Mouse (Mus musculus) lung, embryonic 14.5 days (tissue): ENCODE measurements at regions not wholly inside any gene's neighbourhood (a gene's known extent, or its start where the extent isn't known, plus 50 kb on each side); places are given as distances from the start of the nearest gene placed in this dataset.

Experiments used
- ATAC-seq: fragments of 200-750 bp; cut with Nextera tagmentation; 2 replicates; pipeline ENCODE4 v1.8.0; 2017; ENCODE audit warnings: mild to moderate bottlenecking, moderate TSS enrichment, moderate library complexity; ENCODE audit not compliant: insufficient read depth
- DNase-seq: peaks from one replicate; pipeline ENCODE4 v3.0.0-alpha.2; 2015
- H3K27ac ChIP-seq: fragments of 300-500 bp; sonication (generic); 2 replicates; pipeline ENCODE4 v1.5.1; 2014; ENCODE audit warnings: low read depth, mild to moderate bottlenecking, moderate library complexity
- H3K27me3 ChIP-seq: fragments of 300-500 bp; sonication (generic); 2 replicates; pipeline ENCODE4 v1.6.1; 2014; ENCODE audit warnings: low read length, control low read depth; ENCODE audit not compliant: insufficient read depth
- H3K36me3 ChIP-seq: fragments of 300-500 bp; sonication (generic); 2 replicates; pipeline ENCODE4 v1.6.1; 2014; ENCODE audit warnings: control low read depth; ENCODE audit not compliant: insufficient read depth
- H3K4me1 ChIP-seq: fragments of 300-500 bp; sonication (generic); 2 replicates; pipeline ENCODE4 v1.6.1; 2014; ENCODE audit warnings: antibody characterized with exemption, control low read depth; ENCODE audit not compliant: insufficient read depth
- H3K4me2 ChIP-seq: fragments of 300-500 bp; sonication (generic); 2 replicates; pipeline ENCODE4 v1.6.1; 2014; ENCODE audit warnings: mild to moderate bottlenecking
- H3K4me3 ChIP-seq: fragments of 300-500 bp; sonication (generic); 2 replicates; pipeline ENCODE4 v1.5.1; 2014; ENCODE audit warnings: low read depth, low read length
- H3K9ac ChIP-seq: fragments of 300-500 bp; sonication (generic); 2 replicates; pipeline ENCODE4 v1.6.1; 2014
- H3K9me3 ChIP-seq: fragments of 300-500 bp; sonication (generic); 2 replicates; pipeline ENCODE4 v1.6.1; 2016; ENCODE audit warnings: low read depth, low read length, control low read depth
- CTCF ChIP-seq: IDR thresholded peaks from 2 replicates; pipeline ENCODE4 v1.5.1; 2016; ENCODE audit warnings: antibody characterized with exemption, low read depth
- WGBS: fragments of 180-500 bp; shearing (Covaris S2); extraction: QIAGEN DNeasy Blood & Tissue Kit; methylation state at CpG from one replicate; pipeline ENCODE4 v1.1.7; 2014; 5-methylcytosine and 5-hydroxymethylcytosine counted together

DNA sequence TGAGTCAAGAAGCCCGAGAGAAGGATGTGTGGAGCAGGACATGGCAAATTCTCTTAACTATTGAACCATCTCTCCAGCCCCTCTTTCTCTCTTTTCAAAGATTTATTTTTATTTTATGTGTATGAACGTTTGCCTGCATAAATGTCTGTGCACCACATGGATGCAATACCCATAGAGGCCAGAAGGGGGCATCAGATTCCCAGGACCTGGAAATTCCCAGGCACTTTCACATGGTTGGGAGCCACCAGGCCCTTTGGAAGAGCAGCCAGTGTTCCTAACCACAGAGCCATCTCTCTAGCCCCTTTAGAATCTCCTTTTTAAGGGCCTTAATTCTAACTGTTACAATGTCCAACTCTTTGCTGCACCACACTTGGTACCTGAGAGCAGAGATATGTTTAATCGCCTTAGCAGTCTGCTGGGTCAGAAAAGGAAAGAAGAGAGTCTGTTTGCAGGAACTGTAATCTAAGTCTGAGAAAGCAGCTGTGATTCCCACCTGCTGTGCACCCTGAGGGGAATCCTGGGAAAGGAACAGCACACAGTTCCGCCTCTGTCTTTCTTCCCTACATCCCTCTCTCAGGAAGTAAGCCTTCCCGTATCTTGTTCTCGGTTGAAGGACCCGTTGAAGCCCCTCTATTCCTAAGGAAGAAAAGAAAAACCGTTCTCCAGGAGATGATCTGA lies 186.8 kb downstream of the Katnal1 start:
- H3K9me3 ChIP-seq: no peaks in the 10 kb centered on the region
- H3K36me3 ChIP-seq: no peaks in the 10 kb centered on the region
- peak overlapping the region; percentile 66; the same call in 1 of the 2 replicates for H3K27ac ChIP-seq
- H3K9ac ChIP-seq: no peak overlapping the region
- no peak for DNase-seq
- no peak overlapping the region for H3K4me2 ChIP-seq
- TF ChIP-seq CTCF: peak; percentile 45
- H3K4me1 ChIP-seq: peaks cover 9% of the 10 kb centered on the region
- no peak for ATAC-seq
- H3K27me3 ChIP-seq: no peaks in the 10 kb centered on the region
- H3K4me3 ChIP-seq: no peak overlapping the region
- 86% methylated on average over 8 of the region's 8 CpGs for WGBS

DNA sequence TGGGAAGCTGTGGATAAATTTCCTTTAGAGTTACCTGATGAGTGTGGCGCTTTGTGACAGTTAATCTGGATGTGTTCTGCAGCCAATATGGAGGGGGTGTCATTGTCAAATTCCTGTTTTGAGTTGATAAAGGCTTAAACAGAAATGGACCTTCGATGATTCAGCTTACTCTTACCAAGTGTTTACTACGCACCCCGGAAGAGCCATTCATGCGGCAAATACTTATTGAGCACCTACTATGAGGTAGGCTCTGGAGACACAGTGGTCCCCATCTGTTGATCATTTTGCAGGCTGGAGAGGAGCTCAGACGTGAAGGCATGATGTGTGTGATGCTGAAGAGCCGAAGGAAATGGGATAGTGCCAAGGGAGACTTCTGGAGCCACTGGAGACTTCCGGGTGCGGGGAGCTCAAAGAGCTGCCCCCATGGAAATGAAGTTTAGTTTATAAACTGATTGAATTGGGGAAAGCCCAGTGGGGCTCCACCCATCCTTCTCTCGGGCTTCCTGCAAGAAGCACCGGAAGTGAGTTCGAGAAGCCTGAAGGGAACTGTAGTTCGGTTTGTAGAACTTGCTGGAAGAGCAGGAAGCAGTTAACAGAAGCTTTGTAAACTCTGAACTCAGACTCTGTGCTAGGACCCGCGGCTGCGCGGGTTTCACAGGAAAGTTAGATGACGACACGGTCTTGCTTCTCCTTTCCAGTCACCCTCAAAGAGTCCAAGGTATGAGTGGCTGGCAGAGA lies 187.7 kb downstream of the Katnal1 start:
- Histone ChIP-seq H3K27ac (peak overlapping the region; percentile 66), H3K4me1 (peaks cover 9% of the 10 kb centered on the region), H3K9me3 (no peaks in the 10 kb centered on the region), H3K9ac (no peak overlapping the region), H3K27me3 (no peaks in the 10 kb centered on the region), H3K36me3 (no peaks in the 10 kb centered on the region), H3K4me3 (no peak overlapping the region), H3K4me2 (0 out of 2 replicates have a peak overlapping the region, but pooled peaks have one; percentile 7)
- WGBS: 68% methylated on average over 19 of the region's 19 CpGs
- TF ChIP-seq CTCF: no peak
- DNase-seq: peak; percentile 48
- 0 out of 2 replicates have a peak, but pooled peaks have one; percentile 4 for ATAC-seq

DNA sequence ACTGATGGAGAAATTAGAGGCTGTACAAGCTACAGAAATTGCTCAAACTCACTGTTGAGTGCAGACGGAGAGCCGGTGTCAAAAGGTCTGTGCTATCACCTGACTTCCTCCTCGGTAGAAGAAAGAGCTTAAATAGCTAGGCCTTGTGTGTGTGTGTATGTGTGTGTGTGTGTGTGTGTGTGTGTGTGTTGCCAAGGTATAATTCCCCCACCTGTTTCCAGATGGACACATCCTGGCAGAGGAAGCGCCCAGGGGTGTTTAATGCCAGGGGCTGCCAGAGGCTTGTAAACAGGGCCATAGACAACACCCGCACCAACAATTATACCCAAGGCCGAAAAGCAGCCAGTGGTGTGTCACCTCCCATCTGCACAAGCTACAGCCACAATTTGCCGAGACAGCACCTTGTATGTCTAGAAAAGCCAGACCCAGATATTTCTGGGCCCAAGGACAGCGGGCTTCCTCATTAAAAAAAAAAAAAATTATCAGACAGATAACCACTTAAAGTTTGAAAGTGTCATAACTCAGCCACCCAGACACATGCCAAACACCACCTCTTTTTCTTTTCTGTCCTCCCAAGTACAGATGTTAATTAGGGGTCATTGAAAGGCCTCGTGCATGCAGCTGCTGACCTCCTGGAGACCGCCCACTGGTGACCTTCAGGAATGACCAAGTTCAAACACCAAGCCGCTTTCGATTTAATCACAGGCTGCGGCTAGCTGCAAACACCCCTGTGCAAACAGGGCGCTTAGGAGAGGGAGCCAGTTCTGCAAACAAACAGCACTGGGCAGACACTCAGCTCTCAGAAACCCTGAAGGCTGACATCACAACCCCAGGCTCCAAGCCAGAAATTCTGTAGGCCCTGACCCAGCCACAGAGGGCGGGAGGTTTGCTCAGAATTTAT lies 188.0 kb upstream of the Ubl3 start:
- Histone ChIP-seq H3K9ac (no peak overlapping the region), H3K27ac (peak overlapping the region; percentile 69), H3K4me3 (no peak overlapping the region), H3K36me3 (no peaks in the 10 kb centered on the region), H3K4me2 (0 out of 2 replicates have a peak overlapping the region, but pooled peaks have one; percentile 7), H3K4me1 (peaks cover 9% of the 10 kb centered on the region), H3K9me3 (no peaks in the 10 kb centered on the region), H3K27me3 (no peaks in the 10 kb centered on the region)
- peak; percentile 85 for DNase-seq
- peak; percentile 76 for ATAC-seq
- no peak for TF ChIP-seq CTCF
- 29% methylated on average over 15 of the region's 15 CpGs for WGBS

DNA sequence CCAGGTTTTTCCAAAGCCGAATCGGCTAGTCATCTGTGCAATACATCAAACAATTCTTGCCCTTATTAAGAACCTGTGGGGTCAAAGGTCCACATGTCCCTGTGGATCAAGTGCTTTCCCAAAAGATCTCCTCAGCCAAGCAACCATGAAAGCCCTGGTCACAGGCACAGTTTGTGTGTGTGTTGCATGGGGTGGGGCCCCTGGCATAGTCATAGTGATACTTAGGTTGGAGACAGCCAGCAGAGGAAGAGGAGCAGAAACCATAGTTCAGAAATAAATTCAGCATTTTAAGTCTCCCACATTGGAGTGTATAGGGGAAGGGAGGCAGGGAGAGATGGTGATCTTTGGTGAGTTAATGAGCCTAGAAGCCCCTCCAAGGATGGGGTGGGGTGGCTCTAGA lies 187.1 kb upstream of the Ubl3 start:
- H3K27ac ChIP-seq: no peak overlapping the region

DNA sequence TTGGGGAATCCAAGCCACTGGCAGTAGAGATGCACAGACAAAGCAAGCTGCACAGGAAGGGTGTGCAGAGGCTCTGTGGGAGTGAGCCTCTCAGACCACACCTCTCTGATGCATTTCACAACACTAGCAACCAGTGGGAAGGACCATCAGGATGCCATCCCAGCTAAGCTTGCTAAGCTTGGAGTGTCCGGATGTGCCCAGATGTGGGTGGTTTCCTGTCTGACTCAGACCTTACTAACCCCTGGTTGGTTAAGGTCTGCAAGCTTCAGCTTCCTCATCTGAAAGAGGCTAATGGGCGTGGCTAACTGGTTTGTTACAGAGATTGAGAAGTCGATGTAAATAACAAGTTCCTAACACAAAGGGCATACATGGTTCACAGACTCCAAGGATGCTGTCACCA lies 186.6 kb upstream of the Ubl3 start:
- WGBS: 59% methylated on average over 3 of the region's 3 CpGs
- no peak overlapping the region for H3K4me2 ChIP-seq
- H3K4me1 ChIP-seq: peaks cover 9% of the 10 kb centered on the region
- DNase-seq (peak; percentile 58), ATAC-seq (peak; percentile 35; the same call in 1 of the 2 replicates)
- no peak overlapping the region for H3K9ac ChIP-seq
- no peak overlapping the region for H3K27ac ChIP-seq
- H3K36me3 ChIP-seq: no peaks in the 10 kb centered on the region
- no peak overlapping the region for H3K4me3 ChIP-seq
- no peak for TF ChIP-seq CTCF
- no peaks in the 10 kb centered on the region for H3K27me3 ChIP-seq
- no peaks in the 10 kb centered on the region for H3K9me3 ChIP-seq

More for the DNA sequence above, 187.1 kb upstream of the Ubl3 start:
- DNase-seq (no peak), ATAC-seq (no peak)
- TF ChIP-seq CTCF: no peak
- Histone ChIP-seq H3K9me3 (no peaks in the 10 kb centered on the region), H3K4me1 (peaks cover 9% of the 10 kb centered on the region), H3K27me3 (no peaks in the 10 kb centered on the region), H3K36me3 (no peaks in the 10 kb centered on the region), H3K9ac (no peak overlapping the region), H3K4me3 (no peak overlapping the region), H3K4me2 (no peak overlapping the region)
- 54% methylated on average over 2 of the region's 2 CpGs for WGBS

DNA sequence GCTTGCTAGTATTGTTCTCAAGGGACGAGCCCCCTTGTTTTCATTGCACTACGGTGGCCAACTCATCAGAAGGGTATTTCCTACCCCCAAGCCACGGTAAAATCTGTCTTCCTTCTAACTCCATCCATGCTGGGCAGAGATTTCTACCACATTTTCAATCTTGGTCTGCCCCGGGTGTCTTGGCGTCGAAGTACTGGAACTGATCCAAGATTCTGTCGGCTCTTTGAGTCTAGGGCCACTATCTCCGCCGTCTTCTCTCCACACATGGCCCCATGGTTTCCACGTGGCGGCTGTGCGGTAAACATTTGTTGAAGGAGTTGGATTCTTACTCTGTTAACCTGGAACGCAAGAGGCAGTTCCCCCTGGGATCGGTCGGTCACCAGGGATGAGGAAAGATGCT lies 177.0 kb upstream of the Ubl3 start:
- no peak for TF ChIP-seq CTCF
- H3K4me2 ChIP-seq: peak overlapping the region; percentile 18; the same call in 1 of the 2 replicates
- no peak overlapping the region for H3K27ac ChIP-seq
- H3K4me3 ChIP-seq: no peak overlapping the region
- WGBS: 34% methylated on average over 15 of the region's 15 CpGs
- H3K9ac ChIP-seq: no peak overlapping the region
- H3K36me3 ChIP-seq: no peaks in the 10 kb centered on the region
- H3K27me3 ChIP-seq: no peaks in the 10 kb centered on the region
- peak; percentile 81 for DNase-seq
- peak; percentile 41; the same call in 1 of the 2 replicates for ATAC-seq
- H3K4me1 ChIP-seq: 0 out of 2 replicates have a peak, but pooled peaks cover 10% of the 10 kb centered on the region
- no peaks in the 10 kb centered on the region for H3K9me3 ChIP-seq
